Mouse (Mus musculus): ENCODE measurements around the gene Gm15013.
"Not testable (repeated sequence)": the region's sequence is repeated elsewhere in the genome, so short reads cannot be mapped to it uniquely, and the experiment has no call there.

DNA sequence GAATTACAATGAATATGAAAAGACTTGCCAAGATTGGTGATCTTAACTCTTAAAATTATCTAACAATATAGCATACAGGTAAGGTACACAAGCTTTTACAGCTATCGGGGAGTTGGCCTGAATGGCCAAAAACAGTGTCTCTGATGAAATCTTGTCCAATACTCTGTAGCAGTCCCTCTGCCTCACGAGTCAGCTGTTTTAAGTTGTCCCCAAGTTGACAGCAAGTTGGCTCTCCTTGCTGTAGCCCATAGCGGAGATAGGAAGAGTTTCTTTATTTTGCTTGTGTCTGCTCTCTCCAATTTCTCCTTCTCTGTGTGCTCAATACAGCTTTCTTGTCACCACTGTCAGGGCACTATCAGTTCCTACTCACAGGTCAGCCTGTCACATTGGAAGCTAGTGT, 44.4 kb upstream of the Gm15013 start:
- TF ChIP-seq POLR2A, CTCF (IDR thresholded peaks at IDR 0.05; ENCODE audit: insufficient read depth, low read depth, low read length): not testable (repeated sequence)
